Mouse (Mus musculus) adrenal gland (tissue): ENCODE data around the gene Fbll1.
"Not testable (repeated sequence)": the region's sequence is repeated elsewhere in the genome, so short reads cannot be mapped to it uniquely, and the experiment has no call there.

Experiments
- intact Hi-C: fragments of 180-260 bp; cut with DNase I; formaldehyde crosslinking; loops from one replicate; pipeline ENCODE4 v1.15.1; 2025
- long read RNA-seq, 2 experiments: library from polyadenylated mRNA; unstranded; transcript quantifications; one replicate each; pipeline ENCODE4 v2.0.0; 2020; ENCODE audit warnings: borderline replicate concordance in 1 of 2; ENCODE audit not compliant: insufficient replicate concordance in 1 of 2

Fbll1 gene
- long read RNA-seq, experiment 1: 0 reads
- long read RNA-seq, experiment 2: 0 reads

GRCm38 (mm10) chr11:35798874-35799273 is at the start of gene Fbll1:
Gene Fbll1, minus strand, starts transcription at chr11:35798884.
- intact Hi-C loops: no loop called here

- intact Hi-C loops: no loop called here
Observed at GRCm38 (mm10) chr11:35844299-35844698, 45.6 kb upstream of the Fbll1 start.

- intact Hi-C loops: not testable (repeated sequence)
Observed at GRCm38 (mm10) chr11:35842560-35842959, 43.9 kb upstream of the Fbll1 start.

GRCm38 (mm10) chr11:35841738-35842325 is 43.1 kb upstream of the Fbll1 start:
- intact Hi-C loops: no loop called here

GRCm38 (mm10) chr11:35840806-35841205 is 42.1 kb upstream of the Fbll1 start:
- intact Hi-C loops: not testable (repeated sequence)

GRCm38 (mm10) chr11:35840282-35840681 is 41.6 kb upstream of the Fbll1 start:
- intact Hi-C loops: no loop called here

- intact Hi-C loops: no loop called here
Observed at GRCm38 (mm10) chr11:35838345-35839338, 40.0 kb upstream of the Fbll1 start.

GRCm38 (mm10) chr11:35837156-35838126 is 38.8 kb upstream of the Fbll1 start:
- intact Hi-C loops: no loop called here

GRCm38 (mm10) chr11:35834022-35834760 is 35.5 kb upstream of the Fbll1 start, which contains the start of gene Rars:
Gene Rars, minus strand, starts transcription at chr11:35834506.
- intact Hi-C loops: loop anchor here (5.0 kb wide), 1 partner anchor 168 kb away; no protein-coding TSS in a partner anchor

GRCm38 (mm10) chr11:35833270-35833669 is 34.6 kb upstream of the Fbll1 start:
- intact Hi-C loops: loop anchor here (5.0 kb wide), 1 partner anchor 169 kb away; no protein-coding TSS in a partner anchor

GRCm38 (mm10) chr11:35832139-35832538 is 33.5 kb upstream of the Fbll1 start:
- intact Hi-C loops: loop anchor here (5.0 kb wide), 1 partner anchor 170 kb away; no protein-coding TSS in a partner anchor

GRCm38 (mm10) chr11:35827714-35828113 is 29.0 kb upstream of the Fbll1 start:
- intact Hi-C loops: loop anchor here (5.0 kb wide), 1 partner anchor 45 kb away; no protein-coding TSS in a partner anchor

GRCm38 (mm10) chr11:35816316-35816715 is 17.6 kb upstream of the Fbll1 start:
- intact Hi-C loops: no loop called here

- intact Hi-C loops: no loop called here
Observed at GRCm38 (mm10) chr11:35811458-35811857, 12.8 kb upstream of the Fbll1 start.

GRCm38 (mm10) chr11:35801332-35801731 is 2.6 kb upstream of the Fbll1 start:
- intact Hi-C loops: no loop called here

- intact Hi-C loops: no loop called here
Observed at GRCm38 (mm10) chr11:35798495-35798820, 226 bp downstream of the Fbll1 start.

GRCm38 (mm10) chr11:35797751-35798494 is 761 bp downstream of the Fbll1 start:
- intact Hi-C loops: no loop called here

GRCm38 (mm10) chr11:35792800-35793199 is 5.9 kb downstream of the Fbll1 start:
- intact Hi-C loops: not testable (repeated sequence)

GRCm38 (mm10) chr11:35788443-35788842 is 10.2 kb downstream of the Fbll1 start:
- intact Hi-C loops: no loop called here
